Mouse (Mus musculus) cerebellum, postnatal 25 days (tissue): Measurements from ENCODE around the gene Pou1f1.

Experiments used
- DNase-seq, 2 experiments: peaks; one replicate each; pipeline ENCODE4 v3.0.0; 2021; ENCODE audit warnings: mixed read lengths in 2 of 2

Pou1f1 gene

DNA sequence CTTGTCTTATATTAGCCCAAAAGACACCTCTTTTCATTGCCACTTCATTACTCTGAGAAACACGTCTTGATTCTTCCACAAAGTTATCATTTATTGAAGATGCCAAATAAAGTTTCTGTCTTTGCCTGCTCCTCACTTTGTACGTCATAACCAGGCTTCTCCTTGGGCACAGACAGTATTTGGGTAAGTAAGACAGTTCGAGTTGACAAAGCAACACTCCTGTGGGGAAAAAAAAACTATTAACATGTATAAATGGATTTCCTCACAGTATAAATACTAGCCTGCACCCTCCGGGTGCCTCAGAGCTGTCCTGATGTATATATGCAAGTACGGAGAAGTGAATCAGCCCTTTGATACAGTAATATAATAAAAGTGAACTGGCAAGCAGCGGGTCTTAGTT is at the start of gene Pou1f1:
Gene Pou1f1 (plus strand): TSS at position 301 of the 400 bp plus-strand sequence.
- DNase-seq: no peak

GRCm38 (mm10) chr16:65470650-65471049 is 49.7 kb upstream of the Pou1f1 start:
- no peak for DNase-seq

- DNase-seq: peak in 1 of 2 experiments; percentile 32
Observed at GRCm38 (mm10) chr16:65472472-65473001, 47.8 kb upstream of the Pou1f1 start.

DNA sequence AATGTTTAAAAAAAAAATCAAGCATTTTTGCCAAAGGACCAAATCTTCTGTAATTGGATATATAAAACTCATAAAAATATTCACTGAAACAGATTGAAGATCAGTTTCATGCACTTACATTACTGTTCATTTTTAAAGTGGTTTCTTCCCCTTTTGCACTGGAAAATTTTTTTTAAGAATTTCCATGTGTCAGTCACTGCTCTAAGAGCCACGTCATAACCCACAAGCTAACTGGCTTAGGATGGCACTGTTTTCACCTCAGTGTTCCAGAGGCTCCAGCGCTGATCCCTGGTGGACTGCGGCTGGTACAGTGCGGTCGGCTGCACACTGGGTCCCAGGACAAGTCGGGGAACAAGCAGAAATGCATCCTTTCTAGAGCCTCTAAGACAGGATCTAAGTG is 34.6 kb upstream of the Pou1f1 start:
- no peak for DNase-seq

- DNase-seq: no peak
Observed at GRCm38 (mm10) chr16:65496030-65496429, 24.3 kb upstream of the Pou1f1 start.

DNA sequence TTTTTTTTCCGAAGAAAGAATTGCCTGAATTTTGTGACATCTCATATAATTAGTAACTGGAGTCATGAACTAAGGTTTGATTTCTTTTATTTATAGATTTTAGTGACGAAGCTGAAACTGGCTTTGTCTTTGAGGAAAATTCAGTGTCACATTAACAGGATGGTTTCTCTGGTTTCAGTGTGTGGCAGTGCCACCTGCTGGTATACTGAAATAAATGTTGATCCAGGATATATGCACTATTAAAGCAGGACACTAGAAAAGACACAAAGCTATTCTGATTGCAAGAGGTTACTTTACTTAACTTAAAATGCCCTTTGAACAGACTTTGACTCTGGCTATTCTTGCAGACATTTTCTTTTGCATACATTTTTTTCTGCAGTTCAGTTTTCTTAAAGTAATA is 23.3 kb upstream of the Pou1f1 start:
- DNase-seq: peak in 1 of 2 experiments; percentile 44

DNA sequence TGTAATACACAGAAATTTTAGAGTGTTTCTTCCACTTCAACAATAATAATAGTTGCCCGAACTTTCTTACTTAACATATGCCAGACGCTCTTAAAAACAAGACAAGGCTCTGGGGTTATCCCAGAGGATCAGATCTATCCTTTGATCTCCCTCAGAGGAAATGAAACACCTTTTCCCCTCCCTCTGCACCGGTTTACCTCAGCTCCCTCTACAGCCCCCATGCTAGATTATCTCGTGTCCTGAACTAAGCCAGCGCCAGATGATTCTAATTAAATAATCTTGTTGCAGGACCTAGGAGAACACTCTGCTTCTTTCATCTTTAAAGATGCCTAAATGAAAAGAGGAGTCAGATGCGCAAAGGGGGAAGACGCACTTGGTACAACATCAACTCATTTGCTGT is 6.1 kb upstream of the Pou1f1 start:
- DNase-seq: no peak

GRCm38 (mm10) chr16:65526004-65526403 is 5.7 kb downstream of the Pou1f1 start:
- no peak for DNase-seq

- DNase-seq: no peak
Observed at GRCm38 (mm10) chr16:65526695-65527094, 6.4 kb downstream of the Pou1f1 start.

DNA sequence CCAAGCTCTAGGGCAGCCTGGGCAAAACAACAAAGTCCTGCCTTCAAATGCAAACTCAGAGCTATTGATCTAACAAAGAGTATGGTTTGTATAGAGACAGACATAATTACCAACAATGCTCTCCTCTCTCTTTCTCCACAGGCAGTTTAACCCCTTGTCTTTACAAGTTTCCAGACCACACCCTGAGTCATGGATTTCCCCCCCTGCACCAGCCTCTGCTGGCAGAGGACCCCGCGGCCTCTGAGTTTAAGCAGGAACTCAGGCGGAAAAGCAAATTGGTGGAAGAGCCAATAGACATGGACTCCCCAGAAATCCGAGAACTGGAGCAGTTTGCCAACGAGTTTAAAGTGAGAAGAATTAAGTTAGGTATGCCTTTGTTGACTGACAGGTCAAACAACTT is 9.3 kb downstream of the Pou1f1 start:
- no peak for DNase-seq

- DNase-seq: peak; percentile 70 to 75
Observed at GRCm38 (mm10) chr16:65531663-65532062, 11.4 kb downstream of the Pou1f1 start.

- peak; percentile 26 to 53 for DNase-seq
Observed at GRCm38 (mm10) chr16:65533315-65533999, 13.1 kb downstream of the Pou1f1 start.

- no peak for DNase-seq
Observed at GRCm38 (mm10) chr16:65543676-65544293, 23.5 kb downstream of the Pou1f1 start.

DNA sequence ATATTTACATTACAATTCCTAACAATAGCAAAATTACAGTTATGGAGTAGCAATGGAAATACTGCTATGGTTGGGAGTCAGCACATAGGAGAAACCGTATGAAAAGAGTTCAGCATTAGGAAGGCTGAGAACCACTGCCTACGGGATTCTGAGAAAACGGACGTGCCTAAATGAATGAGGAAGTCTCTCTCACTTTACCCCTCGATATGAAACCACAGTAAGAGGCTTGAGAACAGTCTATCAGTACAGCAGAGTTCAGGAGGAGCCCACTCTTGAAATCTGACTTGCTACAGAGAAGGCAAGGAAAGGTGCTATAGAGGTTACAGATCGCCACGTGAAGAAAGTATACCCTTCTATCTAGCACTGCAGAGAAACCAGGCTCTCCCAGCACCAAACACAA is 28.6 kb downstream of the Pou1f1 start:
- no peak for DNase-seq

- no peak for DNase-seq
Observed at GRCm38 (mm10) chr16:65550814-65551213, 30.5 kb downstream of the Pou1f1 start.

- no peak for DNase-seq
Observed at GRCm38 (mm10) chr16:65554267-65554666, 34.0 kb downstream of the Pou1f1 start.

GRCm38 (mm10) chr16:65557369-65557768 is 37.1 kb downstream of the Pou1f1 start:
- DNase-seq: no peak

GRCm38 (mm10) chr16:65559591-65559990 is 39.3 kb downstream of the Pou1f1 start:
- no peak for DNase-seq

- peak in 1 of 2 experiments; percentile 12 for DNase-seq
Observed at GRCm38 (mm10) chr16:65560996-65561962, 41.0 kb downstream of the Pou1f1 start.

DNA sequence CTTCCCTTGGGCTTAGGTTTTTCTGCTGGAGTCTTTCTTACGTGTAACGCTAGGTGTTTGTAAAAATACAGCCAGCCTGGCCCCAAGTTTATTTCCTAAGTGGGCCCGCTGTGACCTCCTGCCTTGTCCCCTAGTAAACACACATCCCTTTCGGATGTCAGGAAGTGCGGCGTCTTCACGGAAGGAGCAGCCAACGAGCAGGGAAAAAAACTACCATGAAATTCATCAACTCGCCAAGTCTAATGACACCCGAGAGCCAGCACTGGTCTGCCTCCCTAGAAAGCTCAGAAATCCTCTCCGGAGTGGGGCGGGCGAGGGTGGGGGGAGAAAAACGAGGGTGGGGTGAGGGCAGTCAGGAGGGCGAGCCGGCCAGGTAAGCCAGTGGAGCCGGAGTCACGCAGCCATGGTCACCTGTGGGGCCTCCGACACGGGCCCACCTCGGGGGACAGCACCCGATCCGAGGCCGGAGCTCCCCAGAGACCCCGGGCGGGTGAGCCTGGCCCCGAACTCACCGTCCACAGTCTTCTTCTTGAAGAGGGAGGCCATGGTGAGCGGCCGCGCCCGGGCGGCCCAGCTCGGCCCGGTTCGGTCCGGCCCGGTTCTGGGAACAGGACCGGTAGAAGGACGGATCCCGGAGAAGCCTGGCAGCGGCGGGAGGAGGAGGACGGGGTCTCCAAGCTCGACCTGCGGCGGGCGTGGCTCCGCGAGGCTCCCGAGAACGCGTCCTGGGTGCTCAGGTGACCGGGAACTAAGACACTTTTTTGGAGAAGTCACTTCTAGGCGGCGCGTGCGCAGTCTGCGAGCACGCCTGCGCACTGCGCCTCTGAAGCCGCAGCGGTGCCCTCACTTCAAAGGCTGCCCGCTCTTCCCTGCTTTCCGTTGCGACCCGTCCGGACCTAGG is 41.9 kb downstream of the Pou1f1 start, which contains the start of gene Chmp2b:
Gene Chmp2b (minus strand): TSS at position 764 of the 901 bp plus-strand sequence.
- DNase-seq: peak; percentile 92 to 93

DNA sequence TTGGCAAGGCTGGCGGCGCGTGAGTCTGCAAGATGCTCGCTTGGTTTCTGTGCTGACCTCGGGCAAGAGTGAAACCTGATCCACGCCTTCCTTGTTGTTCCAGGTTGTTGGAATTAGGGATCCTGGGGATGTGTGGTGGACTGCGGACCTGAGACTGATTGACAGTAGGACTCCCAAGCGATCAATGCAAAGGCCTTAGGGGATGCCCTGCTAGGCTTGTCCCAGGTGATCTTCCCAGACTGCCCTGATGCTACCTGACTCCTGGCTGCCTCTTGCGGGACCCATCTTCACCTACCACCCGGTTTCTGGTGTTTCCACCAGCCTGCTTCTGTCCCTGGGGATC is 42.5 kb downstream of the Pou1f1 start:
- no peak for DNase-seq

DNA sequence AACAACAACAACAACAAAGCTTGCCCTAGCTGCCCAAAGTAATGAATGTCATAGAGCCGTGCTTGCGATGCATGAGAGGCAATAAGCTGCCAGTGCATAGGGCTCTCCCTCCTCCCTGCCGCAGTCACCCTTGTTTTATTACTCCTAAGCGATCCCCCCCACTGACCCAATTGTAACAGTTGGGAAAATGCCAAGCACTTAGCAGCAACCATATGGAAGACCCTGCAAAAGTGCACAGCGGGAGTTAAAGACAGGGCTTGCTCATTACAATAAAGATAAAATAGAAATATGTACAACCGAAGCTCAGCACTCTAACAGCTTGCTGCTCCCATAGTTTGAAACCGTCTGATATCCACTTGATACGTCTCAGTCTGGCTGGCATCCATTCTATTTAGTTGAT is 44.0 kb downstream of the Pou1f1 start:
- DNase-seq: no peak
